Mouse (Mus musculus): ENCODE data around the gene Mettl7a1. TPM values are rescaled to one million over a fixed set of nuclear protein-coding genes. Genes with fewer than 3 reads are reported as not detected.
"Not testable (repeated sequence)": the region's sequence is repeated elsewhere in the genome, so short reads cannot be mapped to it uniquely, and the experiment has no call there.

Mettl7a1 gene
- polyA plus RNA-seq (2015; fragmentation: Nextera tagmentation; extraction: Ambion mirVana): 3.8 and 5.4 TPM in 2 replicates

- WGBS: 2% methylated on average over 25 of the region's 30 CpGs
- ATAC-seq (ENCODE audit: low FRiP score): peak; percentile 83
- H3K4me3 ChIP-seq (replicated peaks): peak within 1 kb of the TSS; percentile 54
These were observed at the start of gene Mettl7a1 for GRCm38 (mm10) chr15:100304019-100304991. TSS of gene Mettl7a1 (plus strand) at chr15:100304140.

GRCm38 (mm10) chr15:100256386-100256785, 47.6 kb upstream of the Mettl7a1 start:
- no peak overlapping the region for H3K27ac ChIP-seq (replicated peaks)
- no peaks in the 10 kb centered on the region for H3K4me1 ChIP-seq
- H3K9ac ChIP-seq (replicated peaks): no peak overlapping the region
- H3K36me3 ChIP-seq: peaks cover 71% of the 10 kb centered on the region
- H3K9me3 ChIP-seq (replicated peaks): no peaks in the 10 kb centered on the region
- H3K27me3 ChIP-seq (replicated peaks): no peaks in the 10 kb centered on the region
- ATAC-seq (ENCODE audit: low FRiP score): no peak
- WGBS: 94% methylated on average over 6 of the region's 6 CpGs
- no peak overlapping the region for H3K4me3 ChIP-seq (replicated peaks)
- no peak overlapping the region for H3K4me2 ChIP-seq

More at GRCm38 (mm10) chr15:100304019-100304991, at the start of gene Mettl7a1:
- Histone ChIP-seq H3K27ac (replicated peaks) (peak within 1 kb of the TSS; percentile 88), H3K27me3 (replicated peaks) (no peaks in the 10 kb centered on the region), H3K9ac (replicated peaks) (peak within 1 kb of the TSS; percentile 69), H3K9me3 (replicated peaks) (no peaks in the 10 kb centered on the region), H3K4me2 (peak within 1 kb of the TSS; percentile 82), H3K36me3 (no peaks in the 10 kb centered on the region), H3K4me1 (peaks cover 14% of the 10 kb centered on the region)

DNA sequence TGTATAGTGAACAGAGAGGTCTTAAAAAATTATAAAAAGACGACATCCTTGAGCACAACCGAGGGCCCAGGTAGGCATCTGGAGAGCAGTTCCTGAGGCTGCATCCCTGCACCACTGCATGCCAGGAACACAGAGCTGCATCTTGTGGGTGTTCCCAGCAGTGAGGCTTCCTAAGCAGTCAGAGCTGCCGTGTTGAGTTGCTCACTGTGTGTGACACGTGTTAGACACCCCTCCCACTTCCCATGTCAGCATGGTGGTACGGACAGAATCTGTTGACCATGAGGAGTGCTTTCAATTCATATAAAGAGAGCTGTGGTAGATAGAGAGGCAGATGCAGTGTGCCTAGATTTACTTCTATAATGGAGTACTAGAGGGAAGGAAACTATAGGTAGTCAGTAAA, 46.6 kb upstream of the Mettl7a1 start:
- peaks cover 70% of the 10 kb centered on the region for H3K36me3 ChIP-seq
- H3K27me3 ChIP-seq (replicated peaks): no peaks in the 10 kb centered on the region
- no peak overlapping the region for H3K27ac ChIP-seq (replicated peaks)
- H3K4me2 ChIP-seq: no peak overlapping the region
- H3K9ac ChIP-seq (replicated peaks): no peak overlapping the region
- H3K9me3 ChIP-seq (replicated peaks): no peaks in the 10 kb centered on the region
- no peaks in the 10 kb centered on the region for H3K4me1 ChIP-seq
- no peak for ATAC-seq (ENCODE audit: low FRiP score)
- H3K4me3 ChIP-seq (replicated peaks): no peak overlapping the region
- 90% methylated on average over 5 of the region's 5 CpGs for WGBS

DNA sequence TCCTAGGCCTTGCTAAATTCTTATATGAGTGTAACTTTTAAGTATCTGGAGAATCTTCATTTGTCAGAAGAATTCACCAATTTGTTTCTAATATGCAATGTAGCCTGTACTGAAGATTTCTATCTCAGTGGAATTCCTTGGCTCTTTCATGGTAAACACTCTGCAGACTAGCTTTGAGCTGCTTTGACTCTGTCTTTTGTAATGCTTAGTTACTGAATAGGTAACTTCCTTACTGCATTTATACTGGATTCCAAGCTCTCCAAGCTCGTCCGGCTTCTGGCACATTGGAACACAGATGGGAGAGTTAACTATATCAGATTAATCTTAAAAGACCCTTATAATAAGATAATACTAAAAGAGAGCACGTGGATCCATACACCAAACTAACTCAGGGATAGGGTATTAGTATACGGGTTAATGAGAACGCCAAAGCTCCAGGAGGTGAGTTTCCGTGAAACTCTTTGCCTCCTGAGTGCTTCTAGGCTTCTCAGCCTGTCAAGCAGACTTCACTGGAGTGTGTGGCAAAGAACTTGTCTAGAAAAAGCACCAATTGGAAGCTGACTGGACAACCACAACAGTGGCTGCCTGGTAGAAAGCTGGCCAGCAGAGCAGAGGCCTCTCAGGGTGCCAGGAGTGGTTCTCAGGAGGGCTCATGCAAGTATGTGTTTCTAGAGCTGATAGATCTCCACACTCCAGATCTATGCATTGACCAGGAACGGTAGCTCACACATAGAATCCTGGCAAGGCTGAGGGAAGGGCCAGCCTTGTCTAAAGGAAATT, 45.1 kb upstream of the Mettl7a1 start:
- H3K4me1 ChIP-seq: no peaks in the 10 kb centered on the region
- no peak overlapping the region for H3K27ac ChIP-seq (replicated peaks)
- H3K27me3 ChIP-seq (replicated peaks): no peaks in the 10 kb centered on the region
- no peak for ATAC-seq (ENCODE audit: low FRiP score)
- H3K36me3 ChIP-seq: peaks cover 60% of the 10 kb centered on the region
- no peak overlapping the region for H3K4me2 ChIP-seq
- WGBS: 96% methylated on average over 7 of the region's 7 CpGs
- H3K9ac ChIP-seq (replicated peaks): no peak overlapping the region
- no peaks in the 10 kb centered on the region for H3K9me3 ChIP-seq (replicated peaks)
- H3K4me3 ChIP-seq (replicated peaks): no peak overlapping the region

- H3K4me2 ChIP-seq; H3K27me3 ChIP-seq (replicated peaks); H3K9me3 ChIP-seq (replicated peaks); H3K9ac ChIP-seq (replicated peaks); ATAC-seq (ENCODE audit: low FRiP score); H3K4me3 ChIP-seq (replicated peaks); H3K27ac ChIP-seq (replicated peaks); H3K4me1 ChIP-seq: not testable (repeated sequence)
- peaks cover 46% of the 10 kb centered on the region for H3K36me3 ChIP-seq
- 89% methylated on average over 4 of the region's 7 CpGs for WGBS
These were observed 43.6 kb upstream of the Mettl7a1 start for GRCm38 (mm10) chr15:100260351-100260750.

GRCm38 (mm10) chr15:100263246-100263905, 40.6 kb upstream of the Mettl7a1 start:
- WGBS: 16% methylated on average over 4 of the region's 4 CpGs
- no peak overlapping the region for H3K9ac ChIP-seq (replicated peaks)

GRCm38 (mm10) chr15:100265586-100266325, 38.2 kb upstream of the Mettl7a1 start:
- H3K36me3 ChIP-seq: peaks cover 8% of the 10 kb centered on the region; the same call in 1 of the 2 replicates
- H3K4me1 ChIP-seq: no peaks in the 10 kb centered on the region
- no peaks in the 10 kb centered on the region for H3K9me3 ChIP-seq (replicated peaks)
- H3K4me2 ChIP-seq: no peak overlapping the region
- H3K27me3 ChIP-seq (replicated peaks): no peaks in the 10 kb centered on the region
- no peak for ATAC-seq (ENCODE audit: low FRiP score)
- 89% methylated on average over 4 of the region's 5 CpGs for WGBS
- H3K9ac ChIP-seq (replicated peaks): no peak overlapping the region
- no peak overlapping the region for H3K4me3 ChIP-seq (replicated peaks)
- H3K27ac ChIP-seq (replicated peaks): no peak overlapping the region

More at GRCm38 (mm10) chr15:100263246-100263905, 40.6 kb upstream of the Mettl7a1 start:
- H3K4me1 ChIP-seq: no peaks in the 10 kb centered on the region
- no peaks in the 10 kb centered on the region for H3K9me3 ChIP-seq (replicated peaks)
- peaks cover 20% of the 10 kb centered on the region for H3K36me3 ChIP-seq
- no peak overlapping the region for H3K27ac ChIP-seq (replicated peaks)
- no peak overlapping the region for H3K4me3 ChIP-seq (replicated peaks)
- no peak for ATAC-seq (ENCODE audit: low FRiP score)
- no peak overlapping the region for H3K4me2 ChIP-seq
- H3K27me3 ChIP-seq (replicated peaks): no peaks in the 10 kb centered on the region

- no peak overlapping the region for H3K27ac ChIP-seq (replicated peaks)
- H3K4me3 ChIP-seq (replicated peaks): no peak overlapping the region
- H3K9ac ChIP-seq (replicated peaks): no peak overlapping the region
- no peaks in the 10 kb centered on the region for H3K4me1 ChIP-seq
- no peak overlapping the region for H3K4me2 ChIP-seq
- no peaks in the 10 kb centered on the region for H3K36me3 ChIP-seq
- H3K27me3 ChIP-seq (replicated peaks): no peaks in the 10 kb centered on the region
- no peak for ATAC-seq (ENCODE audit: low FRiP score)
- 64% methylated on average over 2 of the region's 2 CpGs for WGBS
- H3K9me3 ChIP-seq (replicated peaks): no peaks in the 10 kb centered on the region
These were observed 35.0 kb upstream of the Mettl7a1 start for GRCm38 (mm10) chr15:100268916-100269315.

DNA sequence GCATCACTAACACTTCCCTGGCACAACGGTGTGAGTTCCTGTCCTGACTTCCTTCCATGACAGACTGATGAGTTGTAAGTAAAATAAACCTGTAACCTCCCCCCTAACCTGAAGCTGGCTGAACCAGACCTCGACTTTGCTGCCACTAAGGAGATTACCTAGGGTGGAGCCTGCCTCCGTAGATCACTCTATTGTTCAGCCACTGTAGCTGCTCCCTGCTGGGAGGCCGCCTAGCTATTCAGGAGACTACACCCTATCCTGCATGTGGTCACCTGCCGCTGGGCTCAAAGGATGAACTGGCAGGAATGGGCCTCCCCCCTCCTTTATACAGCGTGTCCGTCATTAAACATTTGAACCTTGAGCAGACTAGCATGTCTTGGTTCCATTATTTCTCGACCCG, 34.2 kb upstream of the Mettl7a1 start:
- H3K27me3 ChIP-seq (replicated peaks): no peaks in the 10 kb centered on the region
- H3K9ac ChIP-seq (replicated peaks): no peak overlapping the region
- no peak for ATAC-seq (ENCODE audit: low FRiP score)
- 19% methylated on average over 9 of the region's 9 CpGs for WGBS
- no peaks in the 10 kb centered on the region for H3K4me1 ChIP-seq
- H3K9me3 ChIP-seq (replicated peaks): no peaks in the 10 kb centered on the region
- H3K36me3 ChIP-seq: no peaks in the 10 kb centered on the region
- H3K4me2 ChIP-seq: no peak overlapping the region
- H3K27ac ChIP-seq (replicated peaks): no peak overlapping the region
- H3K4me3 ChIP-seq (replicated peaks): no peak overlapping the region

- not testable (repeated sequence) for H3K36me3 ChIP-seq; ATAC-seq (ENCODE audit: low FRiP score); H3K9ac ChIP-seq (replicated peaks); H3K4me1 ChIP-seq; H3K27me3 ChIP-seq (replicated peaks); H3K4me2 ChIP-seq; H3K9me3 ChIP-seq (replicated peaks); H3K27ac ChIP-seq (replicated peaks); H3K4me3 ChIP-seq (replicated peaks)
- WGBS: 37% methylated on average over 7 of the region's 7 CpGs
These were observed 33.3 kb upstream of the Mettl7a1 start for GRCm38 (mm10) chr15:100270609-100271008.

GRCm38 (mm10) chr15:100271411-100271810, 32.5 kb upstream of the Mettl7a1 start:
- no peaks in the 10 kb centered on the region for H3K27me3 ChIP-seq (replicated peaks)
- no peak overlapping the region for H3K4me2 ChIP-seq
- no peak overlapping the region for H3K27ac ChIP-seq (replicated peaks)
- WGBS: 69% methylated on average over 14 of the region's 14 CpGs
- H3K4me3 ChIP-seq (replicated peaks): no peak overlapping the region
- H3K9ac ChIP-seq (replicated peaks): no peak overlapping the region
- H3K9me3 ChIP-seq (replicated peaks): no peaks in the 10 kb centered on the region
- no peak for ATAC-seq (ENCODE audit: low FRiP score)
- no peaks in the 10 kb centered on the region for H3K4me1 ChIP-seq
- H3K36me3 ChIP-seq: no peaks in the 10 kb centered on the region

Measured in neural tube, embryonic 15.5 days (tissue).